Mouse (Mus musculus): ENCODE results near the gene Gm10842.

DNA sequence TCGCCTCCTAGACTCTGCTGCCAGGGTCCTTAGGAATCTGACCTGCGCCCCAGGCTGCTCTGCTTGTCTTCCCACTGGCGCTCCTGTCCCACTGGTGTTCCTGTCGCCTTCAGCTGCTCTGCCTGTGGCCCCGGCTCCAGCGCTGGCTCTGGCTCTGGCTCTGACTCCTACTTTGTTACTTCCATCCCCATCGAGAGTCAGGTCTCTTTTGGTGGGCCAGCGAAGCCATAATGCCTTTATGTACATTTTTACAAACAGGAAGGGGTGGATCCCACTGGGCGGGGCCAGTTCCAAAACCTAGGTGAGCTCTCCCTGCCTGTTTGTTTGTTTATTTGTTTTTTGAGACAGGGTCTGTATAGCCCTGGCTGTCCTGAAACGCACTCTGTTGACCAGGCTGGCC lies 20.1 kb downstream of the Gm10842 start:
- no peak for TF ChIP-seq CTCF (IDR thresholded peaks at IDR 0.05; ENCODE audit: low read depth)
- no peak for TF ChIP-seq EP300 (IDR thresholded peaks at IDR 0.05; ENCODE audit: low read depth)

Measured in liver, embryonic 14.5 days (tissue).